Mouse (Mus musculus) forebrain, postnatal 0 days (tissue): Measurements from ENCODE around the gene Atp2a2. TPM values are rescaled to one million over a fixed set of nuclear protein-coding genes. Genes with fewer than 3 reads are reported as not detected.
"Not testable (repeated sequence)": the region's sequence is repeated elsewhere in the genome, so short reads cannot be mapped to it uniquely, and the experiment has no call there.

Source experiments
- ATAC-seq: fragments of 200-750 bp; cut with Nextera tagmentation; 2 replicates; pipeline ENCODE4 v1.8.0; 2017; ENCODE audit warnings: mild to moderate bottlenecking, moderate library complexity
- DNase-seq: peaks from one replicate; pipeline ENCODE4 v3.0.0-alpha.2; 2015
- H3K27ac ChIP-seq: fragments of 300-500 bp; sonication (generic); 2 replicates; pipeline ENCODE4 v1.5.1; 2014; ENCODE audit warnings: low read depth, mild to moderate bottlenecking, antibody characterized with exemption, low read length, moderate library complexity, mixed read lengths
- H3K27me3 ChIP-seq: fragments of 300-500 bp; sonication (generic); 2 replicates; pipeline ENCODE4 v1.6.1; 2014; ENCODE audit warnings: mild to moderate bottlenecking, low read length, mixed read lengths; ENCODE audit not compliant: insufficient read depth
- H3K36me3 ChIP-seq: fragments of 300-500 bp; sonication (generic); 2 replicates; pipeline ENCODE4 v1.6.1; 2014; ENCODE audit warnings: mild to moderate bottlenecking, moderate library complexity; ENCODE audit not compliant: insufficient read depth
- H3K4me1 ChIP-seq: fragments of 300-500 bp; sonication (generic); 2 replicates; pipeline ENCODE4 v1.6.1; 2014; ENCODE audit warnings: antibody characterized with exemption; ENCODE audit not compliant: insufficient read depth
- H3K4me2 ChIP-seq: fragments of 300-500 bp; sonication (generic); 2 replicates; pipeline ENCODE4 v1.6.1; 2014; ENCODE audit warnings: low read depth, mild to moderate bottlenecking, moderate library complexity
- H3K4me3 ChIP-seq: fragments of 300-500 bp; sonication (generic); 2 replicates; pipeline ENCODE4 v1.5.1; 2014; ENCODE audit warnings: low read depth, low read length, mixed read lengths
- H3K9ac ChIP-seq: fragments of 300-500 bp; sonication (generic); 2 replicates; pipeline ENCODE4 v1.6.1; 2014; ENCODE audit warnings: mild to moderate bottlenecking
- H3K9me3 ChIP-seq: fragments of 300-500 bp; sonication (generic); 2 replicates; pipeline ENCODE4 v1.6.1; 2016; ENCODE audit warnings: low read length
- CTCF ChIP-seq: sonication (generic); IDR thresholded peaks from 2 replicates; pipeline ENCODE4 v1.5.1; 2016; ENCODE audit warnings: antibody characterized with exemption, control low read depth, low read depth
- WGBS: fragments of 180-500 bp; shearing (Covaris S2); extraction: QIAGEN DNeasy Blood & Tissue Kit; methylation state at CpG from one replicate; pipeline ENCODE4 v1.1.7; 2014; 5-methylcytosine and 5-hydroxymethylcytosine counted together
- polyA plus RNA-seq: library from polyadenylated mRNA; unstranded; fragments of >200 nt; fragmentation: Nextera tagmentation; extraction: Ambion mirVana; gene quantifications from 2 replicates; pipeline ENCODE4 v1.2.1, GENCODE M21; 2015
- total RNA-seq: library from RNA; depleted of rRNA; stranded (reverse); fragments of >200 nt; gene quantifications from 2 replicates; pipeline ENCODE4 v1.2.3, GENCODE M21; 2014

Gene Atp2a2
- total and polyA plus RNA-seq, 2 experiments from 2014 or later = 37.2 to 178 TPM

GRCm38 (mm10) chr5:122461431-122461830 lies 40.6 kb downstream of the Atp2a2 start:
- no peak for TF ChIP-seq CTCF
- Histone ChIP-seq H3K4me2 (no peak overlapping the region), H3K9me3 (no peaks in the 10 kb centered on the region), H3K27ac (no peak overlapping the region), H3K27me3 (no peaks in the 10 kb centered on the region), H3K4me3 (no peak overlapping the region), H3K36me3 (peaks cover 96% of the 10 kb centered on the region), H3K4me1 (no peaks in the 10 kb centered on the region), H3K9ac (no peak overlapping the region)
- no peak for ATAC-seq
- no peak for DNase-seq
- WGBS = 90% methylated on average over 9 of the region's 9 CpGs

- whole genome bisulfite sequencing = 84% methylated on average over 11 of the region's 11 CpGs
- Histone ChIP-seq H3K4me1 (no peaks in the 10 kb centered on the region), H3K4me2 (no peak overlapping the region), H3K4me3 (no peak overlapping the region), H3K9ac (no peak overlapping the region), H3K36me3 (peaks cover 94% of the 10 kb centered on the region), H3K27me3 (no peaks in the 10 kb centered on the region), H3K9me3 (no peaks in the 10 kb centered on the region), H3K27ac (no peak overlapping the region)
- no peak for TF ChIP-seq CTCF
- ATAC-seq (no peak), DNase-seq (no peak)
Observed at GRCm38 (mm10) chr5:122460656-122461055, 41.4 kb downstream of the Atp2a2 start.

- H3K4me2 ChIP-seq = no peak overlapping the region
- H3K27ac ChIP-seq = no peak overlapping the region
- no peaks in the 10 kb centered on the region for H3K4me1 ChIP-seq
- no peak overlapping the region for H3K9ac ChIP-seq
- 91% methylated on average over 5 of the region's 5 CpGs for WGBS
- H3K27me3 ChIP-seq = no peaks in the 10 kb centered on the region
- TF ChIP-seq CTCF = no peak
- H3K36me3 ChIP-seq = peaks cover 95% of the 10 kb centered on the region
- no peak overlapping the region for H3K4me3 ChIP-seq
- ATAC-seq (no peak), DNase-seq (no peak)
- H3K9me3 ChIP-seq = no peaks in the 10 kb centered on the region
Observed at GRCm38 (mm10) chr5:122459335-122459734, 42.7 kb downstream of the Atp2a2 start.

- ATAC-seq (no peak), DNase-seq (no peak)
- Histone ChIP-seq H3K27ac (no peak overlapping the region), H3K27me3 (no peaks in the 10 kb centered on the region), H3K9me3 (no peaks in the 10 kb centered on the region), H3K4me1 (no peaks in the 10 kb centered on the region), H3K4me2 (no peak overlapping the region), H3K9ac (no peak overlapping the region), H3K36me3 (peaks cover 96% of the 10 kb centered on the region), H3K4me3 (no peak overlapping the region)
- no peak for TF ChIP-seq CTCF
- WGBS = 91% methylated on average over 4 of the region's 4 CpGs
Observed at GRCm38 (mm10) chr5:122458066-122458465, 44.0 kb downstream of the Atp2a2 start.

- ATAC-seq = not testable (repeated sequence)
Observed at GRCm38 (mm10) chr5:122457054-122457453, 45.0 kb downstream of the Atp2a2 start.

GRCm38 (mm10) chr5:122455584-122455983 lies 46.4 kb downstream of the Atp2a2 start:
- ATAC-seq (no peak), DNase-seq (no peak)
- WGBS = 95% methylated on average over 3 of the region's 3 CpGs
- no peak overlapping the region for H3K27ac ChIP-seq
- TF ChIP-seq CTCF = no peak
- H3K27me3 ChIP-seq = no peaks in the 10 kb centered on the region
- no peaks in the 10 kb centered on the region for H3K4me1 ChIP-seq
- no peak overlapping the region for H3K4me2 ChIP-seq
- H3K9ac ChIP-seq = no peak overlapping the region
- peaks cover 81% of the 10 kb centered on the region for H3K36me3 ChIP-seq
- H3K4me3 ChIP-seq = no peak overlapping the region
- no peaks in the 10 kb centered on the region for H3K9me3 ChIP-seq

More at GRCm38 (mm10) chr5:122457054-122457453, 45.0 kb downstream of the Atp2a2 start:
- H3K9ac ChIP-seq, H3K4me2 ChIP-seq, H3K27ac ChIP-seq, DNase-seq, H3K9me3 ChIP-seq, H3K27me3 ChIP-seq, H3K4me1 ChIP-seq, H3K4me3 ChIP-seq: not testable (repeated sequence)
- 88% methylated on average over 9 of the region's 9 CpGs for WGBS
- peak; percentile 43 for TF ChIP-seq CTCF
- H3K36me3 ChIP-seq = peaks cover 95% of the 10 kb centered on the region

GRCm38 (mm10) chr5:122454883-122455282 lies 47.1 kb downstream of the Atp2a2 start:
- no peak overlapping the region for H3K4me3 ChIP-seq
- no peak overlapping the region for H3K9ac ChIP-seq
- H3K4me1 ChIP-seq = no peaks in the 10 kb centered on the region
- peaks cover 74% of the 10 kb centered on the region for H3K36me3 ChIP-seq
- H3K4me2 ChIP-seq = no peak overlapping the region
- no peaks in the 10 kb centered on the region for H3K9me3 ChIP-seq
- 95% methylated on average over 3 of the region's 3 CpGs for WGBS
- H3K27ac ChIP-seq = no peak overlapping the region
- H3K27me3 ChIP-seq = no peaks in the 10 kb centered on the region
- no peak for ATAC-seq
- TF ChIP-seq CTCF = no peak
- DNase-seq = no peak
